Mouse (Mus musculus) midbrain, embryonic 11.5 days (tissue): ENCODE data around the gene Sncb. TPM values are rescaled to one million over a fixed set of nuclear protein-coding genes. Genes with fewer than 3 reads are reported as not detected.

ENCODE experiments used
- ATAC-seq: fragments of 200-750 bp; cut with Nextera tagmentation; 2 replicates; pipeline ENCODE4 v1.8.0; 2017; ENCODE audit warnings: moderate TSS enrichment, moderate library complexity; ENCODE audit not compliant: low FRiP score
- DNase-seq: peaks from one replicate; pipeline ENCODE4 v3.0.0; 2015; ENCODE audit warnings: low spot score; ENCODE audit errors: missing footprints
- H3K27ac ChIP-seq: fragments of 300-500 bp; sonication (generic); 2 replicates; pipeline ENCODE4 v1.5.1; 2014; ENCODE audit warnings: low read depth, low read length
- H3K27me3 ChIP-seq: fragments of 300-500 bp; sonication (generic); 2 replicates; pipeline ENCODE4 v1.6.1; 2014; ENCODE audit warnings: mild to moderate bottlenecking, low read length, moderate library complexity, mixed read lengths; ENCODE audit not compliant: control insufficient read depth, insufficient read depth
- H3K36me3 ChIP-seq: fragments of 300-500 bp; sonication (generic); 2 replicates; pipeline ENCODE4 v1.6.1; 2014; ENCODE audit warnings: mild to moderate bottlenecking, low read length, moderate library complexity, mixed read lengths; ENCODE audit not compliant: control insufficient read depth, insufficient read depth
- H3K4me1 ChIP-seq: fragments of 300-500 bp; sonication (generic); 2 replicates; pipeline ENCODE4 v1.6.1; 2014; ENCODE audit warnings: low read length; ENCODE audit not compliant: control insufficient read depth, insufficient read depth
- H3K4me2 ChIP-seq: fragments of 300-500 bp; sonication (generic); 2 replicates; pipeline ENCODE4 v1.6.1; 2014; ENCODE audit warnings: mild to moderate bottlenecking, moderate library complexity
- H3K4me3 ChIP-seq: fragments of 300-500 bp; sonication (generic); 2 replicates; pipeline ENCODE4 v1.5.1; 2014; ENCODE audit warnings: low read depth, low read length
- H3K9ac ChIP-seq: fragments of 300-500 bp; sonication (generic); 2 replicates; pipeline ENCODE4 v1.6.1; 2014; ENCODE audit warnings: low read length
- H3K9me3 ChIP-seq: fragments of 300-500 bp; sonication (generic); 2 replicates; pipeline ENCODE4 v1.6.1; 2016; ENCODE audit warnings: low read length; ENCODE audit not compliant: control insufficient read depth
- WGBS: fragments of 180-500 bp; shearing (Covaris S2); extraction: QIAGEN DNeasy Blood & Tissue Kit; methylation state at CpG from one replicate; pipeline ENCODE4 v1.1.7; 2014; 5-methylcytosine and 5-hydroxymethylcytosine counted together
- polyA plus RNA-seq: library from polyadenylated mRNA; unstranded; fragments of >200 nt; fragmentation: Nextera tagmentation; extraction: Ambion mirVana; gene quantifications from 2 replicates; pipeline ENCODE4 v1.2.1, GENCODE M21; 2014

Gene Sncb
- polyA plus RNA-seq, 1 experiment from 2014 or later: 1.3 TPM

GRCm38 (mm10) chr13:54737488-54738212 is 28.7 kb downstream of the Sncb start:
- ATAC-seq: 0 out of 2 replicates have a peak, but pooled peaks have one; percentile 55

GRCm38 (mm10) chr13:54736931-54737330 is 29.5 kb downstream of the Sncb start:
- H3K4me2 ChIP-seq: no peak overlapping the region
- DNase-seq: no peak
- no peaks in the 10 kb centered on the region for H3K36me3 ChIP-seq
- 0 out of 2 replicates have a peak, but pooled peaks have one; percentile 35 for ATAC-seq
- H3K9ac ChIP-seq: no peak overlapping the region
- 23% methylated on average over 3 of the region's 3 CpGs for WGBS
- H3K4me1 ChIP-seq: peaks cover 6% of the 10 kb centered on the region
- peaks cover 34% of the 10 kb centered on the region for H3K27me3 ChIP-seq
- no peaks in the 10 kb centered on the region for H3K9me3 ChIP-seq
- H3K27ac ChIP-seq: no peak overlapping the region
- no peak overlapping the region for H3K4me3 ChIP-seq

More at GRCm38 (mm10) chr13:54737488-54738212, 28.7 kb downstream of the Sncb start:
- peaks cover 34% of the 10 kb centered on the region for H3K27me3 ChIP-seq
- no peak overlapping the region for H3K9ac ChIP-seq
- peaks cover 6% of the 10 kb centered on the region for H3K4me1 ChIP-seq
- 2% methylated on average over 66 of the region's 87 CpGs for WGBS
- no peak for DNase-seq
- no peaks in the 10 kb centered on the region for H3K9me3 ChIP-seq
- H3K4me2 ChIP-seq: peak overlapping the region; percentile 26
- H3K36me3 ChIP-seq: no peaks in the 10 kb centered on the region
- H3K4me3 ChIP-seq: peak overlapping the region; percentile 4
- H3K27ac ChIP-seq: no peak overlapping the region

- H3K4me2 ChIP-seq: no peak overlapping the region
- no peak overlapping the region for H3K27ac ChIP-seq
- no peaks in the 10 kb centered on the region for H3K4me1 ChIP-seq
- no peaks in the 10 kb centered on the region for H3K9me3 ChIP-seq
- H3K9ac ChIP-seq: no peak overlapping the region
- no peaks in the 10 kb centered on the region for H3K27me3 ChIP-seq
- no peak for DNase-seq
- no peak for ATAC-seq
- H3K36me3 ChIP-seq: no peaks in the 10 kb centered on the region
- H3K4me3 ChIP-seq: no peak overlapping the region
- 82% methylated on average over 11 of the region's 11 CpGs for WGBS
Observed at GRCm38 (mm10) chr13:54726131-54726530, 40.3 kb downstream of the Sncb start.

- 96% methylated on average over 3 of the region's 3 CpGs for WGBS
- no peaks in the 10 kb centered on the region for H3K4me1 ChIP-seq
Observed at GRCm38 (mm10) chr13:54723143-54723542, 43.3 kb downstream of the Sncb start.

GRCm38 (mm10) chr13:54716916-54717315 is 49.5 kb downstream of the Sncb start:
- H3K9ac ChIP-seq: no peak overlapping the region
- peak; percentile 38; the same call in 1 of the 2 replicates for ATAC-seq

More at GRCm38 (mm10) chr13:54723143-54723542, 43.3 kb downstream of the Sncb start:
- Histone ChIP-seq H3K9ac (no peak overlapping the region), H3K4me2 (no peak overlapping the region), H3K36me3 (no peaks in the 10 kb centered on the region), H3K27ac (no peak overlapping the region), H3K4me3 (no peak overlapping the region), H3K9me3 (no peaks in the 10 kb centered on the region), H3K27me3 (no peaks in the 10 kb centered on the region)
- DNase-seq (no peak), ATAC-seq (no peak)

GRCm38 (mm10) chr13:54714996-54715395 is 51.4 kb downstream of the Sncb start:
- no peaks in the 10 kb centered on the region for H3K36me3 ChIP-seq
- H3K9ac ChIP-seq: no peak overlapping the region
- no peaks in the 10 kb centered on the region for H3K4me1 ChIP-seq
- H3K4me3 ChIP-seq: no peak overlapping the region
- no peaks in the 10 kb centered on the region for H3K27me3 ChIP-seq
- DNase-seq (no peak), ATAC-seq (no peak)
- no peak overlapping the region for H3K27ac ChIP-seq
- WGBS: 80% methylated on average over 10 of the region's 10 CpGs
- H3K4me2 ChIP-seq: no peak overlapping the region
- H3K9me3 ChIP-seq: no peaks in the 10 kb centered on the region

More at GRCm38 (mm10) chr13:54716916-54717315, 49.5 kb downstream of the Sncb start:
- no peaks in the 10 kb centered on the region for H3K4me1 ChIP-seq
- H3K4me2 ChIP-seq: no peak overlapping the region
- DNase-seq: no peak
- WGBS: 2% methylated on average over 5 of the region's 5 CpGs
- no peak overlapping the region for H3K4me3 ChIP-seq
- H3K27ac ChIP-seq: no peak overlapping the region
- no peaks in the 10 kb centered on the region for H3K27me3 ChIP-seq
- H3K9me3 ChIP-seq: no peaks in the 10 kb centered on the region
- H3K36me3 ChIP-seq: no peaks in the 10 kb centered on the region

GRCm38 (mm10) chr13:54714393-54714792 is 52.0 kb downstream of the Sncb start:
- no peak overlapping the region for H3K9ac ChIP-seq
- H3K27me3 ChIP-seq: no peaks in the 10 kb centered on the region
- DNase-seq (no peak), ATAC-seq (no peak)
- H3K36me3 ChIP-seq: no peaks in the 10 kb centered on the region
- H3K27ac ChIP-seq: no peak overlapping the region
- H3K4me3 ChIP-seq: no peak overlapping the region
- WGBS: 41% methylated on average over 4 of the region's 4 CpGs
- no peak overlapping the region for H3K4me2 ChIP-seq
- no peaks in the 10 kb centered on the region for H3K4me1 ChIP-seq
- H3K9me3 ChIP-seq: no peaks in the 10 kb centered on the region

- H3K4me3 ChIP-seq: no peak overlapping the region
- H3K36me3 ChIP-seq: no peaks in the 10 kb centered on the region
- WGBS: 79% methylated on average over 3 of the region's 3 CpGs
- no peak overlapping the region for H3K9ac ChIP-seq
- DNase-seq (no peak), ATAC-seq (no peak)
- H3K27ac ChIP-seq: no peak overlapping the region
- H3K9me3 ChIP-seq: no peaks in the 10 kb centered on the region
- no peak overlapping the region for H3K4me2 ChIP-seq
- H3K4me1 ChIP-seq: no peaks in the 10 kb centered on the region
- no peaks in the 10 kb centered on the region for H3K27me3 ChIP-seq
Observed at GRCm38 (mm10) chr13:54710866-54711265, 55.5 kb downstream of the Sncb start.
